Mouse (Mus musculus): ENCODE results near the gene Oat. TPM values are rescaled to one million over a fixed set of nuclear protein-coding genes. Genes with fewer than 3 reads are reported as not detected.

Oat gene
- polyA plus RNA-seq (2014; fragmentation: Illumina TruSeq; extraction: RNeasy Lipid Tissue Mini Kit (QIAGEN cat#74804); ENCODE audit: low read depth, low replicate concordance) = 938 TPM

DNA sequence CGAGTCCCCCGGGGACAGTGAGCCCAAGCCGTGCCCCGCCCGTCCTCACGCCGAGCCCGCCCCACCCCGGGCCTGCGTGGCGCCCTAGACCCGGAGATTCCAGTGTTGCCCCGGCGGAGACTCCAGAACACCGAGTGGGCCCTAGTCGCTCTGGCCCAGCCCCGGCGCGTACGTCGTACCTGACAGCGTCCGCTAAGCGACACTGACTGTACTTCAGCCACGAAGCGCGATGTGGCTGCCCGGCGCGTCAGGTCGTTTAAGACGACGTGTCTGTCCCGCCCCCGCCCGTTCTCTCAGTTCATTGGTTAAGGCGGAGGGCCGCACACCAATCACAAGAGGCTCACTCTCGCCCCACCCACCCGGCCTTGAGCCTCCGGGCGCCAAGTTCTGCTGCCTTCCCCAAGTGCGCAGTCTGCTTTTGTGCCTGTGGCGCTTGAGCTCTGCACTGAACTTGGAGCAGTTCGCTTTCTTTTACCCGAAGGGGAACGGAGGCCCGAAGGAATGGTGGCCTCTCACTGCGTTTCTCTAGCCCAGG is at the start of gene Oat:
Gene Oat, minus strand, starts transcription at position 283 of the 535 bp plus-strand sequence.

DNA sequence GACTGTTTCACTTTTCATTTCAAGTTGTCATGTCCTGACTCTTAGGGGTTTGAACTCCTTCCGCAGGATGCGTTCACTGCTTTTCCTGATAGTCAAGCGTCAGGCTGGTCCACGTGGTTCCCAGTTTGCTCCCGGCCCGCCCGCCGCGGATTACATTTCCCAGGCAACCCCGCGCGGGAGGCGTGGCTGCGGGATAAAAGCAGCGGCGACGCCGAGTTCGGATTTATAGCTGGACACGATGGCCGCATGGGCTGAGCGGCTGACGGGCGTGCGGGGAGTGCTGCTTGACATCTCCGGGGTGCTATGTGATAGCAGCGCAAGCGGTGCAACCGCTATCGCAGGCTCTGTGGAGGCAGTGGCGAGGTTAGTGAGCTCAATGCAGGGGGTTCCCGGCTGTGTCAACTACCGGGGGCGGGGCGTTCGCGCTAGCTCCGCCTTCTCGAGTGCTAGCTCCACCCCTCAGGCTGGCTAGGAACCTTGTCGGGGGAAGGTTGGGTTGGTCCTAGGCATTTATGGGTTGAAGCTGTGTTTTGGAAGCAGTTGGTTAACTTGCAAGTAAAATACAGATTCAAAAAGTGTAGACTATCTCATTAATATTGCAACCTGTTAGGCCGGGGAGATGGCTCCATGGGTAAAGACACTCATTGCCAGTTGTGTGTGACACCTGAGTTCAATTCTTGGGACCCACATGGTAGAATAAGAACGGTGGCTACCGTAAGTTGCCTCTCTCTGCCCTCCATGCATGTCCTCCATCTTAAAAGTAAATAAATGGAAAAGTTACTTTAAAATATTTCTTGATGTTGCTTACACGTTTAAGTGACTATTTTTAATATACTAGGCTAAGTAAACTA is 34.5 kb upstream of the Oat start, which contains the start of gene Lhpp:
Gene Lhpp, plus strand, starts transcription at position 171 of the 851 bp plus-strand sequence.

DNA sequence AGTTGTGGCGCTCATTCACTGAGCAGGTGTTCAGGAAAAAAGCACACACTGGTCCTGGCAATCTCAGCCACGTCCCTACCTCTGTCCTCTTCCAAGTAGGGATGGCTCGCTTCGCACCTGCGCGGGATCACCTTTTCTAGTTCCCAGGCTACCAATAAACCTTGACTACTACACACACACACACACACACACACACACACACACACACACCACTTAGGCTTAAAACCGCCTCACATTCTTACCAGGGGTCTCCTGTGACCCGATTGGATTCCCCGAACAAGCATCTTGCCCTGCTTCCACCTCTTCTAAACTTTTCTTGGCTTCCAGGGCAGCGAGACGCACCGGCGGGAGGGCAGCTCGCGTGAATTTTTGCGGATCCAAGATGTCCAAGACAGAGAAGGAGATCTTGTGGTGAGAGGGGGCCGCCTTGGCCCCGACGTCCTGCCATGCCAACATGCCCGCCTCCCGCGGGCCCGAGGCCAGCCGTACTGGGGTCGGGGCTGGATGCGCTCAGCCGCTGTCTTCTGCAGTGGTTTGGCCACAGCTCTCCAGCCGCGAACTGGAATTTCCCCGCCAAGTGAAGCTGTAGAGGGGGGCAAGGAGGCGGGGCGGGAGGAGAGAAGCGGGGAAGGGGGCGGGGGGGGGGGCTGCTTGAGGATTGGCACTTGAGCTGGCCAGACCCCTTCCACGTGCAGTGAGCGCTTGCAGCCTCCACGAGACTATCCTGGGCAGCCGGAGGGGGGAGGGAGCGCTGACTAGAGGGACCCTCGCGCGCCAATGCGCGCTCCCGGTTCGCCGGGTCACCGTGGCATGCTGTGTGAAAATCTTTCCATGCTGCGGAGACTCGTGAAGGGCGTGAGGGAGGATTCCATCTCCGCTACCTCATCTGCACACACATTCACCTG is 23.1 kb upstream of the Oat start, which contains the start of gene Nkx1-2:
Gene Nkx1-2, minus strand, starts transcription at position 567 of the 905 bp plus-strand sequence.

Other genes with a start within 250 kb of the Oat start
- gene Nkx1-2, start 23.2 kb upstream of the Oat start, polyA plus RNA-seq (2014; fragmentation: Illumina TruSeq; extraction: RNeasy Lipid Tissue Mini Kit (QIAGEN cat#74804); ENCODE audit: low read depth, low replicate concordance) = 0.11 TPM
- 31.1 TPM for gene Lhpp, start 34.2 kb upstream of the Oat start, polyA plus RNA-seq (2014; fragmentation: Illumina TruSeq; extraction: RNeasy Lipid Tissue Mini Kit (QIAGEN cat#74804); ENCODE audit: low read depth, low replicate concordance)
- 1.3 TPM for gene Fam53b, start 237.5 kb upstream of the Oat start, polyA plus RNA-seq (2014; fragmentation: Illumina TruSeq; extraction: RNeasy Lipid Tissue Mini Kit (QIAGEN cat#74804); ENCODE audit: low read depth, low replicate concordance)